Mouse (Mus musculus) left cerebral cortex, postnatal 25 days (tissue): Measurements from ENCODE around the gene Gm17482. TPM values are rescaled to one million over a fixed set of nuclear protein-coding genes. Genes with fewer than 3 reads are reported as not detected.

Source experiments
- DNase-seq, 2 experiments: peaks; one replicate each; pipeline ENCODE4 v3.0.0; 2022; ENCODE audit warnings: low spot score in 2 of 2, mixed read lengths in 1 of 2
- intact Hi-C: fragments of 180-260 bp; cut with DNase I; formaldehyde crosslinking; loops from one replicate; pipeline ENCODE4 v1.15.1; 2025
- total RNA-seq, 2 experiments: library from RNA; stranded (reverse); gene quantifications; 2 replicates each; pipeline ENCODE4 v1.2.3; 2021

Gene Gm17482
- total RNA-seq, 2 experiments from 2014 or later: not detected

GRCm38 (mm10) chr6:115241131-115241699 lies 14.1 kb downstream of the Gm17482 start:
- intact Hi-C loops: no loop called here
- no peak for DNase-seq

GRCm38 (mm10) chr6:115241939-115242338 lies 14.8 kb downstream of the Gm17482 start:
- intact Hi-C loops: no loop called here
- DNase-seq: no peak

GRCm38 (mm10) chr6:115244222-115244621 lies 17.1 kb downstream of the Gm17482 start:
- intact Hi-C loops: no loop called here
- DNase-seq: no peak

- intact Hi-C loops: no loop called here
- DNase-seq: peak in 1 of 2 experiments; percentile 59
Measured at GRCm38 (mm10) chr6:115245500-115246058, 18.4 kb downstream of the Gm17482 start.

- intact Hi-C loops: no loop called here
- DNase-seq: no peak
Measured at GRCm38 (mm10) chr6:115251531-115251985, 24.4 kb downstream of the Gm17482 start.

GRCm38 (mm10) chr6:115252099-115252873 lies 25.1 kb downstream of the Gm17482 start, which contains the start of gene Timp4:
Timp4 (minus strand) TSS chr6:115252205.
- peak in 1 of 2 experiments; percentile 38 for DNase-seq
- intact Hi-C loops: no loop called here

- intact Hi-C loops: no loop called here
Measured at GRCm38 (mm10) chr6:115255171-115255570, 28.0 kb downstream of the Gm17482 start.

GRCm38 (mm10) chr6:115260507-115260906 lies 33.4 kb downstream of the Gm17482 start:
- DNase-seq: no peak
- intact Hi-C loops: no loop called here

More at GRCm38 (mm10) chr6:115255171-115255570, 28.0 kb downstream of the Gm17482 start:
- DNase-seq: no peak

- no peak for DNase-seq
- intact Hi-C loops: no loop called here
Measured at GRCm38 (mm10) chr6:115266791-115267190, 39.6 kb downstream of the Gm17482 start.

- peak; percentile 68 to 83 for DNase-seq
- intact Hi-C loops: loop anchor here (1.0 to 2.0 kb wide), 2 partner anchors 41 to 219 kb away; partner anchors contain the start of gene Gm17482
Measured at GRCm38 (mm10) chr6:115267916-115268315, 40.8 kb downstream of the Gm17482 start.

- intact Hi-C loops: loop anchor here (1.0 to 2.0 kb wide), 2 partner anchors 42 to 219 kb away; partner anchors contain the start of gene Gm17482
- DNase-seq: no peak
Measured at GRCm38 (mm10) chr6:115268551-115269385, 41.6 kb downstream of the Gm17482 start.

- no peak for DNase-seq
- intact Hi-C loops: loop anchor here (2.0 kb wide), 1 partner anchor 43 kb away; the partner anchor contains the start of gene Gm17482
Measured at GRCm38 (mm10) chr6:115269561-115269960, 42.4 kb downstream of the Gm17482 start.

GRCm38 (mm10) chr6:115270085-115270484 lies 42.9 kb downstream of the Gm17482 start:
- DNase-seq: no peak
- intact Hi-C loops: no loop called here

GRCm38 (mm10) chr6:115271326-115271725 lies 44.2 kb downstream of the Gm17482 start:
- intact Hi-C loops: no loop called here
- DNase-seq: no peak

- no peak for DNase-seq
- intact Hi-C loops: no loop called here
Measured at GRCm38 (mm10) chr6:115271866-115272271, 44.7 kb downstream of the Gm17482 start.

- intact Hi-C loops: no loop called here
Measured at GRCm38 (mm10) chr6:115273346-115273745, 46.2 kb downstream of the Gm17482 start.

GRCm38 (mm10) chr6:115274705-115275104 lies 47.6 kb downstream of the Gm17482 start:
- intact Hi-C loops: loop anchor here (5.0 kb wide), 1 partner anchor 263 kb away; no protein-coding TSS in a partner anchor
- no peak for DNase-seq

More at GRCm38 (mm10) chr6:115273346-115273745, 46.2 kb downstream of the Gm17482 start:
- DNase-seq: no peak

- no peak for DNase-seq
- intact Hi-C loops: loop anchor here (5.0 kb wide), 1 partner anchor 262 kb away; no protein-coding TSS in a partner anchor
Measured at GRCm38 (mm10) chr6:115275116-115275815, 48.1 kb downstream of the Gm17482 start.

GRCm38 (mm10) chr6:115278086-115278485 lies 50.9 kb downstream of the Gm17482 start:
- intact Hi-C loops: loop anchor here (5.0 kb wide), 1 partner anchor 259 kb away; no protein-coding TSS in a partner anchor
- DNase-seq: peak in 1 of 2 experiments; percentile 53
